ENCODE assay signal across 8 mouse cellular contexts in the genomic region with DNA sequence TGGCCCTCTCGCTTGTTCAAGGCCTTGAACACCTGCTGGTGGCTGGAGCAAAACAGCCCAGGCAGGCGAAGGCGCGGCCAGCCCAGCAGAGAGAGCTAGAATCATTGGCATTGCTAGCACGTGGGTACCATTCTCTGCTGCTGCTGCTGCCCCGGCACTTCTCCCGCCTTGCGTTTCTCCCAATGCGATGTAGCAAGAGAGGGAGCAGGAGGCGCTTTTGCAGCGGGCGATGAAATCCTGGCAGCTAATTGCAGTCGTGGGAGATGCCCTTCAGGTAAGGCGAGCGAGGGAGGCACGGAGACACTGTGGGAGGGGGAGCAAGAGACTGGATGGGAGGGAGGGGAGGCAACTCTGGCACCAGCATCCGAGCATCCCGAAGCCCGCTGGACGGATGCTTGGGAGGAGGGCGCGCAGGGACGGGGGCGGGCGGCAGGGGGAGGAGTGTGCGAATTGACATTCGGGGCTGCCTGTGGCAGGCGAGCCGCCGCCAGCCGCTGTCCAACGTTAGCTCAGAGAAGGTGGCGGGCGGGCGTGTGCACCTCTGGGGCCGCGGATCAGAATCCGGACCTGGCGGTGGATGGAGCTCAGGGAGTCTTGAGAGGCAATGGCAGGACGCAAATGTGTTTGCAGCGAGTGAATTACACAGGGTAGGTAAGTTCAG.
DNase-seq lines count a peak whose midpoint lies in the region; ATAC-seq and TF ChIP-seq lines count a peak whose summit lies in the region.

No protein-coding gene starts in this region.

- H3K9me3 ChIP-seq in heart, embryonic 11.5 days (replicated peaks; ENCODE audit: control insufficient read depth, low read length) = no peaks in the 10 kb centered on the region
- no peaks in the 10 kb centered on the region for H3K9me3 ChIP-seq in forebrain, embryonic 13.5 days (replicated peaks)
- no peaks in the 10 kb centered on the region for H3K9me3 ChIP-seq in intestine, embryonic 16.5 days (ENCODE audit: control insufficient read depth, low read length)
- no peaks in the 10 kb centered on the region for H3K9me3 ChIP-seq in liver, postnatal 0 days (ENCODE audit: low read length)

- H3K36me3 ChIP-seq in heart, embryonic 11.5 days (ENCODE audit: control insufficient read depth, insufficient read depth, low read length) = no peaks in the 10 kb centered on the region
- no peaks in the 10 kb centered on the region for H3K36me3 ChIP-seq in forebrain, embryonic 13.5 days (ENCODE audit: poor library complexity, severe bottlenecking)
- H3K36me3 ChIP-seq in intestine, embryonic 16.5 days (ENCODE audit: control insufficient read depth, insufficient read depth, low read length) = no peaks in the 10 kb centered on the region
- no peaks in the 10 kb centered on the region for H3K36me3 ChIP-seq in liver, postnatal 0 days (replicated peaks; ENCODE audit: insufficient read depth, low read length)

- TF ChIP-seq EP300 in liver, postnatal 0 days (IDR thresholded peaks at IDR 0.05; ENCODE audit: low read depth) = no peak

- H3K27ac ChIP-seq in heart, embryonic 11.5 days (ENCODE audit: low read depth, low read length) = no peak overlapping the region
- H3K27ac ChIP-seq in forebrain, embryonic 13.5 days = peak overlapping the region; percentile 74
- H3K27ac ChIP-seq in intestine, embryonic 16.5 days (ENCODE audit: low read length) = no peak overlapping the region
- H3K27ac ChIP-seq in liver, postnatal 0 days (ENCODE audit: low read depth) = no peak overlapping the region

- peak; percentile 65 for ATAC-seq in heart, embryonic 11.5 days (replicated peaks; ENCODE audit: insufficient number of reproducible peaks, low FRiP score, low TSS enrichment)
- peak; percentile 92 for ATAC-seq in forebrain, embryonic 13.5 days
- ATAC-seq in intestine, embryonic 16.5 days = no peak
- no peak for ATAC-seq in liver, postnatal 0 days

- no peak overlapping the region for H3K9ac ChIP-seq in heart, embryonic 11.5 days (ENCODE audit: low read depth, low read length)
- H3K9ac ChIP-seq in forebrain, embryonic 13.5 days = peak overlapping the region; percentile 71
- no peak overlapping the region for H3K9ac ChIP-seq in intestine, embryonic 16.5 days (ENCODE audit: low read depth, low read length)
- no peak overlapping the region for H3K9ac ChIP-seq in liver, postnatal 0 days (replicated peaks)

- H3K4me2 ChIP-seq in heart, embryonic 11.5 days = peak overlapping the region; percentile 57
- H3K4me2 ChIP-seq in forebrain, embryonic 13.5 days = peak overlapping the region; percentile 70
- H3K4me2 ChIP-seq in intestine, embryonic 16.5 days (ENCODE audit: low read depth, low read length) = peak overlapping the region; percentile 28
- no peak overlapping the region for H3K4me2 ChIP-seq in liver, postnatal 0 days (ENCODE audit: low read depth, low read length)

- TF ChIP-seq CTCF in liver, postnatal 0 days (IDR thresholded peaks at IDR 0.05; ENCODE audit: low read depth) = no peak

- H3K4me1 ChIP-seq in heart, embryonic 11.5 days (ENCODE audit: control insufficient read depth, insufficient read depth, low read length) = no peaks in the 10 kb centered on the region
- peaks cover 18% of the 10 kb centered on the region for H3K4me1 ChIP-seq in forebrain, embryonic 13.5 days
- no peaks in the 10 kb centered on the region; the same call in 1 of the 2 replicates for H3K4me1 ChIP-seq in intestine, embryonic 16.5 days (ENCODE audit: control insufficient read depth, insufficient read depth, low read length)
- no peaks in the 10 kb centered on the region for H3K4me1 ChIP-seq in liver, postnatal 0 days (ENCODE audit: insufficient read depth)

- peaks cover 32% of the 10 kb centered on the region for H3K27me3 ChIP-seq in heart, embryonic 11.5 days (ENCODE audit: control insufficient read depth, insufficient read depth, low read length)
- H3K27me3 ChIP-seq in forebrain, embryonic 13.5 days = peaks cover 23% of the 10 kb centered on the region
- peaks cover 26% of the 10 kb centered on the region for H3K27me3 ChIP-seq in intestine, embryonic 16.5 days (replicated peaks; ENCODE audit: control insufficient read depth, insufficient read depth, low read length)
- H3K27me3 ChIP-seq in liver, postnatal 0 days (ENCODE audit: insufficient read depth, low read length) = peaks cover 20% of the 10 kb centered on the region

- WGBS in heart, embryonic 11.5 days (ENCODE audit: insufficient replicate concordance) = under 1% methylated on average over 41 of the region's 41 CpGs
- under 1% methylated on average over 41 of the region's 41 CpGs for WGBS in forebrain, embryonic 13.5 days
- WGBS in intestine, embryonic 16.5 days = under 1% methylated on average over 41 of the region's 41 CpGs
- WGBS in liver, postnatal 0 days (ENCODE audit: insufficient replicate concordance) = 2% methylated on average over 41 of the region's 41 CpGs

- intact Hi-C loops in heart, postnatal 25 days (cut with DNase I) = no loop called here

- peak overlapping the region; percentile 25 for H3K4me3 ChIP-seq in heart, embryonic 11.5 days (ENCODE audit: low read depth, low read length)
- peak overlapping the region; percentile 46 for H3K4me3 ChIP-seq in forebrain, embryonic 13.5 days
- peak overlapping the region; percentile 22; the same call in 1 of the 2 replicates for H3K4me3 ChIP-seq in intestine, embryonic 16.5 days (ENCODE audit: low read length)
- H3K4me3 ChIP-seq in liver, postnatal 0 days (ENCODE audit: low read depth, low read length) = no peak overlapping the region

- no peak for DNase-seq in heart, postnatal 25 days (ENCODE audit: low spot score)
- DNase-seq in brain, embryonic 18.5 days (ENCODE audit: low read depth, low spot score) = peak; percentile 72
- peak; percentile 13 for DNase-seq in liver, postnatal 0 days
- peak; percentile 69 to 77 for DNase-seq in right cerebral cortex, postnatal 36 days (ENCODE audit: low spot score in 2 of 2)
- DNase-seq in urinary bladder, adult 18-20 months (ENCODE audit: low spot score in 2 of 2) = no peak

Comparison
In these comparisons a context has a peak if more than half of its experiments do, and no peak if none do; other contexts are left out.
1. ATAC-seq: peak in heart, embryonic 11.5 days (single experiment) and forebrain, embryonic 13.5 days (single experiment); none in intestine, embryonic 16.5 days (single experiment) and liver, postnatal 0 days (single experiment).
2. DNase-seq: peak in brain, embryonic 18.5 days (single experiment), liver, postnatal 0 days (single experiment) and right cerebral cortex, postnatal 36 days (2 of 2); none in heart, postnatal 25 days (single experiment) and urinary bladder, adult 18-20 months (0 of 2).